Mouse (Mus musculus) granulocyte monocyte progenitor cell, adult 5-6 weeks (primary cell): ENCODE measurements around the gene Prr18. TPM values are rescaled to one million over a fixed set of nuclear protein-coding genes. Genes with fewer than 3 reads are reported as not detected.
"Not testable (repeated sequence)": the region's sequence is repeated elsewhere in the genome, so short reads cannot be mapped to it uniquely, and the experiment has no call there.

Experiments
- ATAC-seq: replicated peaks from 2 replicates; pipeline ENCODE4 v1.8.0; 2016; ENCODE audit warnings: mild to moderate bottlenecking, moderate TSS enrichment, inconsistent platforms; ENCODE audit not compliant: poor library complexity, severe bottlenecking
- total RNA-seq, 2 experiments: library from RNA; stranded (forward) in 1 of 2; stranded (reverse) in 1 of 2; fragments of 200-712, 200-1000 nt in 1 of 2; fragments of >200 nt in 1 of 2; fragmentation: Nextera tagmentation in 1 of 2; gene quantifications; 2 replicates each; pipeline ENCODE4 v1.2.3; 2014 to 2017

Gene Prr18
- total RNA-seq (2014; fragmentation: Nextera tagmentation) (not detected in 2 replicates), total RNA-seq (2017) (not detected in 2 replicates)

GRCm38 (mm10) chr17:8337159-8337558, at the start of gene Prr18:
Prr18 (plus strand) TSS chr17:8337459.
- ATAC-seq = not testable (repeated sequence)

DNA sequence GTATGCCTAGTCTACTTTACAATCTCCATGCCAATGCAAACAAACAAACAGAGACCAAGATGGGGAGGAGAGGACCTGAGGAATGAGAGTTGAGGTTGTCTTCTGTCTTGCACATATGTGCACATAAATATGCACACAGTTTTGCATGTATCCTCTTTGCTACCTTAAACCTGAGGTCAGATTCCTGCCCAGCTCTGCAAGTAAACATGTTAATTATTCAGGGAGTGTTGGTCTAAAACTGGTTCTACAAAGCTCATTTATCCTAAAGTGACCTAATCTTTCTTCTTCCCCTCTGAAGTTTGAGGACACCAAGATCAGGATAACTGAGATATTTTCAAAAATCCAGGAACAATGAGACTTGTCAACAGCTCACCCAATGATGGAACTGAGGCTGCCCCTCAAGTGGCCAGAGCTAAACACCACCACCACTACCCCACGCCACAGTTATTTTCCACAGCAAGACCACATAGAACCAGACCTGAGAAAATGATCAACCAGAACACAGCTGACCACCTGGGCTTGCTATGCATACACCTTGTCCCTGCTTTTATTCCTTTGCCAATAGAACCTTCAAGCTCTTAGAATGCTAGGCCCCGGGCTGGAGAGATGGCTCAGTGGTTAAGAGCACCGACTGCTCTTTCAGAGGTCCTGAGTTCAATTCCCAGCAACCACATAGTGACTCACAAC, 47.1 kb upstream of the Prr18 start:
- ATAC-seq = no peak

- ATAC-seq = peak; percentile 89
These were observed 46.5 kb upstream of the Prr18 start for GRCm38 (mm10) chr17:8290736-8291135.

DNA sequence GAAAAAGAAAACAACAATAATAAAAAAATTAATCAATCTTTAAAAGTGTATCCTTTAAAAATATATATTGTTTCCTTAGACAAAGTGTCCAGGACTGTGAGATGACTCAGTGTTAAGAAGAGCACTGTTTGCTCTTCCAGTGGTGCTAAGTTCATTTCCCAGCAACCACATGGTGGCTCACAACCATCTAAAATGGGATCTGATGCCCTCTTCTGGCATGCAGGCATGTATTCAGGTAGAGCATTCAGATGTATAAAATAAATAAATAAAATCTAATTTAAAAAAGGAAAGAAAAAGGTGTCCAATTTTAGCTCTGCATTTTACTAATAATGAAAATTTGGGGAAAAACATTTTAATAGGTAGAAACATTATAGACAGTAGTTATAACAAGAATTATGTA, 41.4 kb upstream of the Prr18 start:
- ATAC-seq = no peak

- ATAC-seq = 0 out of 2 replicates have a peak, but pooled peaks have one; percentile 9
These were observed 40.9 kb upstream of the Prr18 start for GRCm38 (mm10) chr17:8296313-8296844.

DNA sequence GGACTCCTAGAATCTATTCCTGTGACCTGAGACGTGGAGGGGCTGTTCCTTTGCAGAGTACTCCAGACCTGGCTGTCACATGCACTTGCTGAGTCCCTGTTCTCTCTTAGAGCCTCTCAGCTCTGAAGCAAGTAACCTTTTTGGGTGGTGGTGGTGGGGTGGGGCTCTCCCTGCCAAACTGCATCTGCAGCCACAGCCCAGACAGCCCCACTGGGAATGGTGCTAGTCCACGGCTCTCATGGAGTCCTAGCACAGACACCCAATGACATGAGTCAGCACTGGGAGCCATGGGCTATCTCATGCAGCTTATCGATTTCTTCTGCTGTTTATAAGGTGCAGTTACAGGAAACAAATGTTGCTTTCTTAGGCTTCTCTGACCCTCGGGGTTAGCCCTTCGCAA, 39.5 kb upstream of the Prr18 start:
- no peak for ATAC-seq

DNA sequence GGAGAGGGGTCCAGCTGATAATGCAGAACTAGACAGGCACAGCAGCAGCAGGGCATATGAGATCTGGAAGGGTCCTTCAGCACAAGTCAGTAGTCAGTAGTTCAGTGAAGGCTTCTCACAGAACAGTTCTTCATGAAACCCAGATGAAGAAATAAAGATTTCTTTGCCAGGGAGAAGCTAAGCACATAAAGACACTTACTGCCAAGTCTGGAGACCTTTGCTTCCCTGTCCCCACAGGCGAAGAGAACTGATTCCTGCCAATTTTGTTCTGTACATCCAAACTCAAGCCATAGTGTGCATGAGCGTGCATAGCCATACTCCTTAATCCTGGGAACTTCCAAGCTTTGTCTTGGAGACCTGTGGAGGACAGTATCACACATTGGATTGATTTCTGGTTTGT, 39.0 kb upstream of the Prr18 start:
- no peak for ATAC-seq

- ATAC-seq = peak; percentile 95
These were observed 37.7 kb upstream of the Prr18 start for GRCm38 (mm10) chr17:8299524-8299923.

DNA sequence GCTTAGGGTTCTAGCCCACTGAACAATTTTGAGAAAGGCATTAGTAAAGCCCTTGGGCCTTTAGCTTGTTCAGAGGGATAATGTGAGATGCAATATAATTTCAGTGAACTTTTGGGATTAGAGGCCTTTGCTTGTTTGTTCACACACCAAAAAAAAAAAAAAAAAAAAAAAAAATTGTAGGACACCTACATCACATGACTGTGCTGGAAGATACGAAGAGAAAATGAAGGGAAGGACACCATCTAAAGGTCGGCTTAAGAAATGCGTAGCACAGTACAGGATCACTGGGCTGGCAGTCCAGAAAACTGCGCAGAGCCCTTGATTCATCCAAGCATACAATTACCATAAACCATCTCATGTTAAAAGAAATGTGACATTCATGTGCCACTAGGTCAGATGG, 35.7 kb upstream of the Prr18 start:
- ATAC-seq = no peak

- 0 out of 2 replicates have a peak, but pooled peaks have one; percentile 31 for ATAC-seq
These were observed 34.4 kb upstream of the Prr18 start for GRCm38 (mm10) chr17:8302772-8303438.

GRCm38 (mm10) chr17:8303671-8304070, 33.6 kb upstream of the Prr18 start:
- no peak for ATAC-seq

- peak; percentile 58 for ATAC-seq
These were observed 31.5 kb upstream of the Prr18 start for GRCm38 (mm10) chr17:8305801-8306200.

GRCm38 (mm10) chr17:8310838-8311614, 26.2 kb upstream of the Prr18 start, which contains the start of gene Sft2d1:
Sft2d1 (plus strand) TSS chr17:8311102.
- peak; percentile 94 for ATAC-seq

GRCm38 (mm10) chr17:8311751-8312150, 25.5 kb upstream of the Prr18 start:
- no peak for ATAC-seq

DNA sequence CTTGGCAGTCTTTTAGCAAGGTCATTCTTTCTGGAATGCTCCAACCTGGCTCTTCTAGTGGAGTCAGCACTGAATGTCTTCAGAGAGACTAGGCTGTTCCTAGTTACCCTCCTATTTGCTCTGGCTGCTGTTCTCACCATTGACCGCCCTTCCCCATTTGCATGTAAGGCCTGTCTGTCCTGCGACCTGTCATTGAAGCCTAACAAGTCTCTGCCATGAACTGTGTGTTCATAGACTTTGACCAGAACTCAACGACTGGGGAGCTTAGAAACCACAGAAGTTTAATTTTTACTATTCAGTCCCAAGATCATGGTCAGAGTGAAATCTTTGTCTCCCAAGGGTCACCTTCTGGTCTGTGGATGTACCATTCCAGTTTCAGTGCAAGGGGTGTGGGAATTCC, 23.3 kb upstream of the Prr18 start:
- no peak for ATAC-seq

DNA sequence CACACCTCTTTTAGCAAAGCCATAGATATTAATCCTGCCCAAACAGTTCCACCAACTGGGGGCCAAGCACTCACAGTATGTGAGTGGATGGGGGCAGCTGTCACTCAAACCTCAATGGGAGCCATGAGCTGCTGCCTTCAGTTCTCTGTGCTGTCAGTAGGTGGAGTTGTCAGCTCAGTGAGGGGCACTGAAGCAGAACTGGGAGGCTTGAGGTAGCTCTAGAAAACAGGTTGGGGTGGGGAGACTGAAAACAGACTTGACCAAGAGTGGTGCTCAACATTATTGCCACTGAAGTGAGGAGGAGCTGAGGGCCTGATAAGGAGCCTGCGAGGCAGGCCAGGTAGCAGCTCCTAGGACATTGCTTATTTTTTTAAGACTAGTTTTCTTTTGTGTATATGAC, 21.0 kb upstream of the Prr18 start:
- ATAC-seq = peak; percentile 59

GRCm38 (mm10) chr17:8326877-8327276, 10.4 kb upstream of the Prr18 start:
- ATAC-seq = not testable (repeated sequence)

DNA sequence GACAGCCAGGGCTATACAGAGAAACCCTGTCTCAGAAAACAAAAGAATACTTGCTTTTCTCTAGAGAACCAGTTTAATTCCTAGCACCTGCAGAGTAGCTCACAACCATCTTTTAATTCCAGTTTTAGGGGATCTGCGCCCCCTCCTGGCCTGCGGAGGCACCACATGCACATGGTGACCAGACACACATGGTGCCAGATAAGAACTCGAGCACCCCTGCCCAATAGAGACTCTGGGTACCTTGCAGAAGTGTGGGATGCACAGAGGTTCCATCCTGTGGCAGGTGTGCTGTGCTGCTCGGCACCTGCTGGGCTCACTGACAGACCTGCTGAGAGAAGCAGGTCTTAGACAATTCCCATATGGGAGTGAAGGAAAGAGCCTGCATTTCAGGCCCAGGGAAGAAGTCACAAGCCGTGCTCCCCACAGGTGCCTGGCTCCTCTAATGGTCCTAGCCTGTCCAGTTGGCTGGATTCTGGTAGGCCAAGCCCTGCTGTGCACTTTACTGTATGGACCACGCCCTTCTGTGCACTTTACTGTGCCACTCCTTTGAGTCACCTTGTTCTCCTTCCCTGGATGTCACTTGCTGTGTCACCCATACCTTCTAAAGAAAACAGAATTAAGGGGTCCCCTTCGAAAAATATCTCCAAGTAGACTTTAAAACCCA, 8.6 kb upstream of the Prr18 start:
- 0 out of 2 replicates have a peak, but pooled peaks have one; percentile 44 for ATAC-seq

DNA sequence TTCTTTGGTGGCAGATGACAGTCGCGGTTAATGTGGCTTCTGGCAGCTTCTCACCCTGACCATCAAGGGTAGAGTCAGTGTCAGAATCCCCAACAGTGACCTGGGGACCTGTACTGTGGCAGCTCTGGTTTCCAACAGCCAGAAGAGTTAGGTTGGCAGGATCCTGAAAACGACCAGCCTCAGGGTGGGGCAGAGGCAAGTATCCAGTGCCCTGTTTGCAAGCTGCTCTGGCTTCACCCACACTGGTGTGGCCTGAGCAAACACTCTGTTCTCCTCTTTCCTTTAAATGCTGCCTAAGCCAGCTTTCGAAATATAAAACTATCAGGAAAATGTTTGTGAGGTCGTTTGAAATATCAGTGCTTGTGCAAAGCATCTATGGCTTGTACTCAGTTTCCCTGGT, 6.7 kb upstream of the Prr18 start:
- no peak for ATAC-seq
